Mouse (Mus musculus) heart, embryonic 15.5 days (tissue): ENCODE measurements around the gene Ankrd50. TPM values are rescaled to one million over a fixed set of nuclear protein-coding genes. Genes with fewer than 3 reads are reported as not detected.

Source experiments
- ATAC-seq: fragments of 200-750 bp; cut with Nextera tagmentation; replicated peaks from 2 replicates; pipeline ENCODE4 v1.8.0; 2017; ENCODE audit warnings: low read depth, moderate TSS enrichment; ENCODE audit not compliant: insufficient number of reproducible peaks, insufficient read depth, low FRiP score
- H3K27ac ChIP-seq: fragments of 300-500 bp; sonication (generic); 2 replicates; pipeline ENCODE4 v1.5.1; 2015; ENCODE audit warnings: mild to moderate bottlenecking, inconsistent platforms
- H3K27me3 ChIP-seq: fragments of 300-500 bp; sonication (generic); 2 replicates; pipeline ENCODE4 v1.6.1; 2015; ENCODE audit warnings: inconsistent platforms
- H3K36me3 ChIP-seq: fragments of 300-500 bp; sonication (generic); 2 replicates; pipeline ENCODE4 v1.6.1; 2015; ENCODE audit warnings: mild to moderate bottlenecking, inconsistent platforms
- H3K4me1 ChIP-seq: fragments of 300-500 bp; sonication (generic); replicated peaks from 2 replicates; pipeline ENCODE4 v1.6.1; 2015; ENCODE audit warnings: inconsistent platforms
- H3K4me2 ChIP-seq: fragments of 300-500 bp; sonication (generic); 2 replicates; pipeline ENCODE4 v1.6.1; 2015; ENCODE audit warnings: inconsistent platforms, mild to moderate bottlenecking, moderate library complexity
- H3K4me3 ChIP-seq: fragments of 300-500 bp; sonication (generic); 2 replicates; pipeline ENCODE4 v1.5.1; 2015; ENCODE audit warnings: mild to moderate bottlenecking, inconsistent platforms
- H3K9ac ChIP-seq: fragments of 300-500 bp; sonication (generic); 2 replicates; pipeline ENCODE4 v1.6.1; 2015; ENCODE audit warnings: mild to moderate bottlenecking, inconsistent platforms
- H3K9me3 ChIP-seq: fragments of 300-500 bp; sonication (generic); replicated peaks from 2 replicates; pipeline ENCODE4 v1.6.1; 2016; ENCODE audit warnings: inconsistent platforms
- whole genome bisulfite sequencing: fragments of 180-500 bp; shearing (Covaris S2); methylation state at CpG from one replicate; pipeline ENCODE4 v1.1.7; 2015; ENCODE audit warnings: mixed read lengths; 5-methylcytosine and 5-hydroxymethylcytosine counted together
- polyA plus RNA-seq: library from polyadenylated mRNA; unstranded; fragments of >200 nt; fragmentation: Nextera tagmentation; extraction: Ambion mirVana; gene quantifications from 2 replicates; pipeline ENCODE4 v1.2.1, GENCODE M21; 2015

Gene Ankrd50
- polyA plus RNA-seq, 1 experiment from 2014 or later: 15.1 TPM

- Histone ChIP-seq H3K4me2 (no peak overlapping the region), H3K4me3 (no peak overlapping the region), H3K36me3 (peaks cover 15% of the 10 kb centered on the region), H3K4me1 (no peaks in the 10 kb centered on the region), H3K27me3 (no peaks in the 10 kb centered on the region), H3K9me3 (no peaks in the 10 kb centered on the region), H3K9ac (no peak overlapping the region), H3K27ac (no peak overlapping the region)
- no peak for ATAC-seq
- 92% methylated on average over 5 of the region's 5 CpGs for WGBS
Measured at GRCm38 (mm10) chr3:38466139-38466538, 18.5 kb downstream of the Ankrd50 start.

GRCm38 (mm10) chr3:38463149-38463548 is 21.5 kb downstream of the Ankrd50 start:
- no peak for ATAC-seq
- Histone ChIP-seq H3K4me3 (no peak overlapping the region), H3K36me3 (peaks cover 19% of the 10 kb centered on the region), H3K4me1 (no peaks in the 10 kb centered on the region), H3K27ac (no peak overlapping the region), H3K27me3 (no peaks in the 10 kb centered on the region), H3K4me2 (no peak overlapping the region), H3K9me3 (no peaks in the 10 kb centered on the region), H3K9ac (no peak overlapping the region)
- WGBS: 91% methylated on average over 2 of the region's 2 CpGs

- Histone ChIP-seq H3K4me2 (no peak overlapping the region), H3K4me1 (no peaks in the 10 kb centered on the region), H3K27ac (no peak overlapping the region), H3K9ac (no peak overlapping the region), H3K9me3 (no peaks in the 10 kb centered on the region), H3K27me3 (no peaks in the 10 kb centered on the region), H3K36me3 (peaks cover 28% of the 10 kb centered on the region), H3K4me3 (no peak overlapping the region)
- no peak for ATAC-seq
- WGBS: 78% methylated on average over 2 of the region's 2 CpGs
Measured at GRCm38 (mm10) chr3:38461742-38462141, 22.9 kb downstream of the Ankrd50 start.

- H3K9me3 ChIP-seq: no peaks in the 10 kb centered on the region
- no peak for ATAC-seq
- no peaks in the 10 kb centered on the region for H3K4me1 ChIP-seq
- H3K4me2 ChIP-seq: no peak overlapping the region
- no peak overlapping the region for H3K27ac ChIP-seq
- H3K4me3 ChIP-seq: no peak overlapping the region
- no peaks in the 10 kb centered on the region for H3K27me3 ChIP-seq
- H3K36me3 ChIP-seq: peaks cover 43% of the 10 kb centered on the region
- no peak overlapping the region for H3K9ac ChIP-seq
- 72% methylated on average over 4 of the region's 4 CpGs for WGBS
Measured at GRCm38 (mm10) chr3:38460250-38460624, 24.4 kb downstream of the Ankrd50 start.

GRCm38 (mm10) chr3:38459507-38460249 is 25.0 kb downstream of the Ankrd50 start:
- ATAC-seq: no peak
- 74% methylated on average over 5 of the region's 5 CpGs for WGBS
- no peak overlapping the region for H3K4me2 ChIP-seq
- no peak overlapping the region for H3K9ac ChIP-seq
- H3K4me1 ChIP-seq: no peaks in the 10 kb centered on the region
- peaks cover 49% of the 10 kb centered on the region for H3K36me3 ChIP-seq
- no peak overlapping the region for H3K27ac ChIP-seq
- no peaks in the 10 kb centered on the region for H3K27me3 ChIP-seq
- H3K9me3 ChIP-seq: no peaks in the 10 kb centered on the region
- H3K4me3 ChIP-seq: no peak overlapping the region

DNA sequence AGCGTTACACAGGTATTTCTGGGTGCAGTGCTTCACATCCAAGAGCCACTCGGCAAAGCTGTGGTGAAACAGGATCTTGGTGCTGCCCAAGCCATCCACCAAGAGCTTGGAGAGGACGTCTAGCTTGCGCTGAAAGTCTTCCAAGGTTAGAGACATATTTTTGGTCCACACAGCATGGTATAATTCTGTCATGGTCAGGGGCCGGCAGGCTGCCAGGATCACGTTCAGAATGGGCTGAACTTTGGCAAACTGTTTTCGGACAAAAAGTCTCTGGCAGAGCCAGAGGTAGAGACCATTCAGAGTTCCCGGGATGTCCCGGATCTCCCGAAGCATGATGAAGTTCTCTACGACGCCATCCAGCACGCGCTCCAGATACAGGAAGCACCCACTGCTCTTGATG is 27.6 kb downstream of the Ankrd50 start:
- WGBS: 94% methylated on average over 14 of the region's 14 CpGs

DNA sequence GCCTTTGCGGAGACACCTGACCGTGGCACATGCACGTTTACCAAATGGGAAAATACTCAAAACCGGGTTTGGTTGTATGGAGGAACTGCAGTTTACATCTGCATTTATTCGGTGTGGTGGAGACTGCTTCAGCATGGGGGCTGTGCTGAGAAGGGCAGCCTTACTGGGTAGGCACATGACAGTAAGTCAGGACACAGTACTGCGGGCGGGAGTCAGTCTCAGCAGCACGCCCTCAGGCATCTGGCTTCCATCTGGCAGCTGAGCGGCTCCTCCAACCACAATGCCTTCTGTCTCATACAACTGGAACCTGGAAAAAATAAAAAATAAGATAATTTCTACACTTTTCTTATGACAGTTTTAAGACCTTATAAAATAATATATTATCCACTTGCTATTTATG is 32.4 kb downstream of the Ankrd50 start:
- Histone ChIP-seq H3K36me3 (peaks cover 65% of the 10 kb centered on the region), H3K9ac (no peak overlapping the region), H3K9me3 (no peaks in the 10 kb centered on the region; the same call in 1 of the 2 replicates), H3K4me1 (no peaks in the 10 kb centered on the region), H3K4me3 (no peak overlapping the region), H3K27me3 (no peaks in the 10 kb centered on the region), H3K27ac (no peak overlapping the region), H3K4me2 (no peak overlapping the region)
- ATAC-seq: no peak
- WGBS: 93% methylated on average over 9 of the region's 9 CpGs

More for the DNA sequence above, 27.6 kb downstream of the Ankrd50 start:
- Histone ChIP-seq H3K27me3 (no peaks in the 10 kb centered on the region), H3K27ac (no peak overlapping the region), H3K4me1 (no peaks in the 10 kb centered on the region), H3K4me3 (no peak overlapping the region), H3K9ac (no peak overlapping the region), H3K36me3 (peaks cover 63% of the 10 kb centered on the region), H3K9me3 (no peaks in the 10 kb centered on the region), H3K4me2 (no peak overlapping the region)
- no peak for ATAC-seq

GRCm38 (mm10) chr3:38446586-38446985 is 38.1 kb downstream of the Ankrd50 start:
- Histone ChIP-seq H3K9me3 (no peaks in the 10 kb centered on the region; the same call in 1 of the 2 replicates), H3K27ac (no peak overlapping the region), H3K4me1 (no peaks in the 10 kb centered on the region), H3K9ac (no peak overlapping the region), H3K4me3 (no peak overlapping the region), H3K4me2 (no peak overlapping the region), H3K36me3 (peaks cover 11% of the 10 kb centered on the region), H3K27me3 (no peaks in the 10 kb centered on the region)
- 85% methylated on average over 9 of the region's 9 CpGs for WGBS
- ATAC-seq: no peak

GRCm38 (mm10) chr3:38443875-38444274 is 40.8 kb downstream of the Ankrd50 start:
- no peaks in the 10 kb centered on the region for H3K27me3 ChIP-seq
- H3K27ac ChIP-seq: no peak overlapping the region
- H3K4me2 ChIP-seq: no peak overlapping the region
- H3K9ac ChIP-seq: no peak overlapping the region
- H3K4me3 ChIP-seq: no peak overlapping the region
- 60% methylated on average over 4 of the region's 4 CpGs for WGBS
- no peak for ATAC-seq
- no peaks in the 10 kb centered on the region for H3K36me3 ChIP-seq
- H3K4me1 ChIP-seq: no peaks in the 10 kb centered on the region
- no peaks in the 10 kb centered on the region for H3K9me3 ChIP-seq

- H3K9ac ChIP-seq: no peak overlapping the region
- H3K4me2 ChIP-seq: no peak overlapping the region
- no peaks in the 10 kb centered on the region for H3K36me3 ChIP-seq
- H3K9me3 ChIP-seq: no peaks in the 10 kb centered on the region
- no peak for ATAC-seq
- H3K27me3 ChIP-seq: no peaks in the 10 kb centered on the region
- WGBS: 69% methylated on average over 7 of the region's 7 CpGs
- no peaks in the 10 kb centered on the region for H3K4me1 ChIP-seq
- H3K27ac ChIP-seq: no peak overlapping the region
- no peak overlapping the region for H3K4me3 ChIP-seq
Measured at GRCm38 (mm10) chr3:38440564-38440991, 44.1 kb downstream of the Ankrd50 start.

GRCm38 (mm10) chr3:38436596-38436995 is 48.0 kb downstream of the Ankrd50 start:
- Histone ChIP-seq H3K4me3 (no peak overlapping the region), H3K9me3 (no peaks in the 10 kb centered on the region), H3K4me2 (no peak overlapping the region), H3K4me1 (peaks cover 2% of the 10 kb centered on the region; the same call in 1 of the 2 replicates), H3K9ac (no peak overlapping the region), H3K27me3 (no peaks in the 10 kb centered on the region), H3K36me3 (no peaks in the 10 kb centered on the region), H3K27ac (no peak overlapping the region)
- no peak for ATAC-seq
- WGBS: 94% methylated on average over 3 of the region's 3 CpGs

- Histone ChIP-seq H3K27me3 (no peaks in the 10 kb centered on the region), H3K4me2 (no peak overlapping the region), H3K36me3 (no peaks in the 10 kb centered on the region), H3K9ac (no peak overlapping the region), H3K9me3 (no peaks in the 10 kb centered on the region), H3K4me1 (peaks cover 2% of the 10 kb centered on the region; the same call in 1 of the 2 replicates), H3K27ac (no peak overlapping the region), H3K4me3 (no peak overlapping the region)
- 78% methylated on average over 6 of the region's 6 CpGs for WGBS
- ATAC-seq: no peak
Measured at GRCm38 (mm10) chr3:38435828-38436227, 48.8 kb downstream of the Ankrd50 start.
